Mouse (Mus musculus): ENCODE measurements around the gene Mfsd4b2. TPM values are rescaled to one million over a fixed set of nuclear protein-coding genes. Genes with fewer than 3 reads are reported as not detected.
"Not testable (repeated sequence)": the region's sequence is repeated elsewhere in the genome, so short reads cannot be mapped to it uniquely, and the experiment has no call there.

The Mfsd4b2 gene
- polyA plus RNA-seq (2012; ENCODE audit: insufficient read depth, insufficient read length, missing spikeins), result not detected in 2 replicates

- 0 out of 2 replicates have a peak within 1 kb of the TSS, but pooled peaks have one; percentile 13 for H3K4me3 ChIP-seq (ENCODE audit: insufficient read depth, low read depth, low read length)
- no peak within 1 kb of the TSS for H3K27ac ChIP-seq (replicated peaks; ENCODE audit: low read depth, low read length)
- H3K4me1 ChIP-seq (ENCODE audit: control insufficient read depth, insufficient read depth, insufficient read length, low read length), result no peaks in the 10 kb centered on the region
Measured at GRCm38 (mm10) chr10:39926616-39927139, at the start of gene Mfsd4b2. Gene Mfsd4b2, minus strand, starts transcription at chr10:39926923.

GRCm38 (mm10) chr10:39975771-39976170 lies 49.0 kb upstream of the Mfsd4b2 start:
- Histone ChIP-seq H3K27ac (replicated peaks; ENCODE audit: low read depth, low read length) (no peak overlapping the region), H3K4me1 (ENCODE audit: control insufficient read depth, insufficient read depth, insufficient read length, low read length) (no peaks in the 10 kb centered on the region), H3K4me3 (ENCODE audit: insufficient read depth, low read depth, low read length) (no peak overlapping the region)

- H3K4me1 ChIP-seq (ENCODE audit: control insufficient read depth, insufficient read depth, insufficient read length, low read length), result no peaks in the 10 kb centered on the region
- H3K4me3 ChIP-seq (ENCODE audit: insufficient read depth, low read depth, low read length), result no peak overlapping the region
- no peak overlapping the region for H3K27ac ChIP-seq (replicated peaks; ENCODE audit: low read depth, low read length)
Measured at GRCm38 (mm10) chr10:39974982-39975381, 48.3 kb upstream of the Mfsd4b2 start.

GRCm38 (mm10) chr10:39967512-39967911 lies 40.8 kb upstream of the Mfsd4b2 start:
- Histone ChIP-seq H3K4me3 (ENCODE audit: insufficient read depth, low read depth, low read length) (no peak overlapping the region), H3K27ac (replicated peaks; ENCODE audit: low read depth, low read length) (no peak overlapping the region), H3K4me1 (ENCODE audit: control insufficient read depth, insufficient read depth, insufficient read length, low read length) (no peaks in the 10 kb centered on the region)

DNA sequence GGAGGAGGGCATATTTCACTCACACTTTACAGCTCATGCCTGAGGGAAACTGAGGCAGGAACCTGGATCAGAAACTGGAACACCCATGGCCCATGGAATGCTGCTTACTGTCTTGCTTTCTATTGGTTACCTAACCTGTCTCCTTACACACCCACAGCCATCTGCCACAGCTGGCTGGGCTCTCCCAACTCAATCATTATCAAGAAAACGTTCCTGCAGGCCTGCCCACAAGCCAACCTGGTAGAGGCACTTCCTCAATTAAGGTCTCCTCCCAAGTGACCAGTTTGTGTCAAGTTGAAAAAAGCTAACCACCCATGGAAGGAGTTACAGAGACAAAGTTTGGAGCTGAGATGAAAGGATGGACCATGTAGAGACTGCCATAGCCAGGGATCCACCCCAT lies 35.2 kb upstream of the Mfsd4b2 start:
- no peak overlapping the region for H3K27ac ChIP-seq (replicated peaks; ENCODE audit: low read depth, low read length)
- H3K4me3 ChIP-seq (ENCODE audit: insufficient read depth, low read depth, low read length), result no peak overlapping the region
- H3K4me1 ChIP-seq (ENCODE audit: control insufficient read depth, insufficient read depth, insufficient read length, low read length), result no peaks in the 10 kb centered on the region

GRCm38 (mm10) chr10:39960441-39960822 lies 33.7 kb upstream of the Mfsd4b2 start:
- Histone ChIP-seq H3K4me3 (ENCODE audit: insufficient read depth, low read depth, low read length) (no peak overlapping the region), H3K27ac (replicated peaks; ENCODE audit: low read depth, low read length) (no peak overlapping the region), H3K4me1 (ENCODE audit: control insufficient read depth, insufficient read depth, insufficient read length, low read length) (no peaks in the 10 kb centered on the region)

- H3K27ac ChIP-seq (replicated peaks; ENCODE audit: low read depth, low read length), result peak within 1 kb of the TSS; percentile 83
- no peaks in the 10 kb centered on the region for H3K4me1 ChIP-seq (ENCODE audit: control insufficient read depth, insufficient read depth, insufficient read length, low read length)
- H3K4me3 ChIP-seq (ENCODE audit: insufficient read depth, low read depth, low read length), result peak within 1 kb of the TSS; percentile 78
Measured at GRCm38 (mm10) chr10:39959761-39960440, 33.2 kb upstream of the Mfsd4b2 start, which contains the start of gene Mfsd4b3. Gene Mfsd4b3, minus strand, starts transcription at chr10:39960153.

DNA sequence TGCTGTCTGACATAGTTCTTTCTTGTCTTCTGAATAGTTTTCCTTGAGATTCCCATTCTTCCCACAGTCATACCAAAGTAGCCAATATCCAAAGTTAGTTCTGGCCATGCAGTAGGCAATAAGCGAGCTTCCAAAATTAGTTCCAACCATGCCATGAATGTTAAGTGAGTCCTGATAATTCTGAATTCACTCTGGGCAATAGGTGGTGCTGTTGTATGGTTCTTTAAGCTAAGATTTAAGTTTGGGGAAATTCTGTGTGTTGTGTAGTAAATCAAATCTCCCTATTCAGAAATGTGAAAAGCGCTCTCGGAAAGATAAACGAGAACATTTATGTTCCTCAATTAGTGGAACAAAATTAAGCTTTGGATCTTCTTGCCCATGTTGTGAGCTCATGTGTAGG lies 31.5 kb upstream of the Mfsd4b2 start:
- no peaks in the 10 kb centered on the region for H3K4me1 ChIP-seq (ENCODE audit: control insufficient read depth, insufficient read depth, insufficient read length, low read length)
- H3K4me3 ChIP-seq (ENCODE audit: insufficient read depth, low read depth, low read length), result no peak overlapping the region
- H3K27ac ChIP-seq (replicated peaks; ENCODE audit: low read depth, low read length), result no peak overlapping the region

DNA sequence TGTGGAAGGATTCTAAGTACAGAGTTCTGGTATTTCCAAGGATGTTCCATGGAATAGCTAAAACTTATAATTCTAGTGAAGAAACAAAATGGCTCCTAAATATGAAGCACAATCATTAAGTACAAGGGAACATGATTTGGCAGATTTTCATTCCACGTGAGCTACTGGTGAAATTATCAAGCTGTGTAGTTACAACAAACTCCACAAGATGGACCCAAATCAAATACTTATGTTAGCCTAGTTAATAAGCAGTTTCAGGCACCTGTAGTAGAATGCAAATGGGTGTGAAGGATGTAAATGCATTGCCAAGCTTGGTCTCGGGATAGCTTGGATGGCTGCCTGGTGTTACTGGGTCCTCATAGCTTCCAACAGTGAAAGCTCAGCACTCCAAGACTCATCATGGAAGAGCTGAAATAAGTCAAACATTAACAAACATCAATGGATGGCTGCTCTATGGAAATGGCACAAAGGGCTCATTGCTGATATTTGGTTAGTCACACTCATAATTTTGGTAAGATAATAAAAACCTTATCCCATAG lies 29.7 kb upstream of the Mfsd4b2 start:
- Histone ChIP-seq H3K27ac (replicated peaks; ENCODE audit: low read depth, low read length) (no peak overlapping the region), H3K4me1 (ENCODE audit: control insufficient read depth, insufficient read depth, insufficient read length, low read length) (no peaks in the 10 kb centered on the region), H3K4me3 (ENCODE audit: insufficient read depth, low read depth, low read length) (no peak overlapping the region)

DNA sequence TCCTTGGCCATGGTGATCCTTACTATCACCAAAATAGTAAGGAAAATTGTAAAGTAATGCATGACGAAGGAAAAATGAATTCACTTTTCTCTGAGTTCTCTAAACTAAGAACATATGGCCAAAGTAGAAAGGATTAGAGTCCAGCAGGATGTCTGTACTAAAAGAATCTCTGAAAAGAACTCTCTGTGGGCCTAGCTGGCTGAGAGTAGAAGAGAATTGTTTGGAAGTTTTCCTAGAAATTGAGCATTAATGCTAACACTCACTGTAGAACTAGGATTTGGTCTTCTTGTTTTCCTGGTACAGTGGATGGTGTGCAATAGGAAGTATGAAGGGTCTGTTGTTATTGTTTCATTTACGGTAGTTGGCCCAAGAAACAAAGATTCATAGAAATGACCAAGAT lies 28.4 kb upstream of the Mfsd4b2 start:
- Histone ChIP-seq H3K4me3 (ENCODE audit: insufficient read depth, low read depth, low read length) (no peak overlapping the region), H3K27ac (replicated peaks; ENCODE audit: low read depth, low read length) (no peak overlapping the region), H3K4me1 (ENCODE audit: control insufficient read depth, insufficient read depth, insufficient read length, low read length) (no peaks in the 10 kb centered on the region)

- no peak overlapping the region for H3K27ac ChIP-seq (replicated peaks; ENCODE audit: low read depth, low read length)
- no peaks in the 10 kb centered on the region for H3K4me1 ChIP-seq (ENCODE audit: control insufficient read depth, insufficient read depth, insufficient read length, low read length)
- no peak overlapping the region for H3K4me3 ChIP-seq (ENCODE audit: insufficient read depth, low read depth, low read length)
Measured at GRCm38 (mm10) chr10:39949377-39949954, 22.7 kb upstream of the Mfsd4b2 start.

GRCm38 (mm10) chr10:39947195-39947594 lies 20.5 kb upstream of the Mfsd4b2 start:
- H3K4me3 ChIP-seq (ENCODE audit: insufficient read depth, low read depth, low read length); H3K4me1 ChIP-seq (ENCODE audit: control insufficient read depth, insufficient read depth, insufficient read length, low read length); H3K27ac ChIP-seq (replicated peaks; ENCODE audit: low read depth, low read length): not testable (repeated sequence)

GRCm38 (mm10) chr10:39936553-39936952 lies 9.8 kb upstream of the Mfsd4b2 start:
- H3K4me3 ChIP-seq (ENCODE audit: insufficient read depth, low read depth, low read length), result no peak overlapping the region
- H3K4me1 ChIP-seq (ENCODE audit: control insufficient read depth, insufficient read depth, insufficient read length, low read length), result no peaks in the 10 kb centered on the region
- H3K27ac ChIP-seq (replicated peaks; ENCODE audit: low read depth, low read length), result no peak overlapping the region

GRCm38 (mm10) chr10:39924556-39924955 lies 2.2 kb downstream of the Mfsd4b2 start:
- not testable (repeated sequence) for H3K27ac ChIP-seq (replicated peaks; ENCODE audit: low read depth, low read length); H3K4me3 ChIP-seq (ENCODE audit: insufficient read depth, low read depth, low read length); H3K4me1 ChIP-seq (ENCODE audit: control insufficient read depth, insufficient read depth, insufficient read length, low read length)

DNA sequence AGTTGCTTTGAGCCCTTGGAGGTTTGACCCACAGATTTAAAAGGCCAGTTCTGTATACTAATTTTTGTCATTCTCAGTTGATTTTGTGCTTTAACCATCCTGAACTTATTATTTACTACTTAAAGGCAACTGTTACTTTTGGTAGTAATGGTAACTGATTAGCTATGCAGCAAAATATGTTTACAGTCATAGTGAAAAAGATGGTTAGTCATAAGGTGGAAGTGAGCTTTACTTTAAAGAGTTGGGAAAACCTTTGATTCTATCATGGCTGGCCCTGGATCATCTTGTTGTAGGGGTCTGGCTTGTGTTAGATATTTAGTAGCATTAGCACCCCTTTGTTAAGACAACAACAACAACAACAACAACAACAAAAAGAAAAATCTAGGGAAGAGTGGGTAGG lies 14.1 kb downstream of the Mfsd4b2 start:
- no peaks in the 10 kb centered on the region for H3K4me1 ChIP-seq (ENCODE audit: control insufficient read depth, insufficient read depth, insufficient read length, low read length)
- no peak overlapping the region for H3K27ac ChIP-seq (replicated peaks; ENCODE audit: low read depth, low read length)
- H3K4me3 ChIP-seq (ENCODE audit: insufficient read depth, low read depth, low read length), result no peak overlapping the region
